Mouse (Mus musculus) MN1 (cell line): ENCODE results near the gene Pou3f3.

Experiments
- DNase-seq: peaks from one replicate; pipeline ENCODE4 v3.0.0-alpha.2; 2016; ENCODE audit warnings: low spot score

Pou3f3 gene

DNA sequence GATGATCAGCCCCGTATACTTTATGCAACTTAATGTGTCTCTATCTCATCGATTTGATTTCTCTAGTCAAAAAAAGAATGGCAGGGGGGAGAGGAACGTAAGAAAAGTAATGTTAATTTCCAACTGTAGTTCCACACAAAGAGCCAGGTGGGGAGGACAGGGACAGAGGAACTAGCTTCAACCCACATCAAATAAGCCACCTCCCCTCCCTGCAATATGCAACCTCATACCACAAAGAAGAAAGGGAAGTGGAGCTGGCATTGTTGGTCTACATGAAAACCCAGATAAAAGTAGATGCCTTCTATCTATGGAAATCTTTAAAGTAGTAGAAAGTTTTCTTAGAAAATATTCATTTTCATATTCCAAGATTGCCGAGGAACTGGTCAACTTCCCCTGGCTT, 14.7 kb downstream of the Pou3f3 start:
- DNase-seq = no peak

DNA sequence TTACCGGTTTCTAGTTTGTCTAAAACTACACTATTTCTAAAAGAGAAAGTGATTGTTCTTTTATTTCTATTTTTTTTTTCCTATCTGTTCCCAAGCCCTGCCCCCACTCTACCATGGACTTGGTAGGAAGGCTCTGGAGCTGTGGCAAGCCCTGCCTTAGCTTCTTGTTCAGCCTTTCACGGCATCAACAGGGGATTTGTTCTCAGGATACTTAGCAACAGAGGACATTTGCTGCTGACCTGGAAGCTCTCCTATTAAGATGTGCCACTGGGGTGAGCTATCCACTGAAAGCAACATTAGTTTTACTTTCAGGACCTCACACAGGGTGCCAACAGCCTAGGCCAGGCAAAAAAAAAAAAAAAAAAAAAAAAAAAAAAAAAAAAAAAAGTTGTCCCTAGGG, 15.4 kb downstream of the Pou3f3 start:
- no peak for DNase-seq

DNA sequence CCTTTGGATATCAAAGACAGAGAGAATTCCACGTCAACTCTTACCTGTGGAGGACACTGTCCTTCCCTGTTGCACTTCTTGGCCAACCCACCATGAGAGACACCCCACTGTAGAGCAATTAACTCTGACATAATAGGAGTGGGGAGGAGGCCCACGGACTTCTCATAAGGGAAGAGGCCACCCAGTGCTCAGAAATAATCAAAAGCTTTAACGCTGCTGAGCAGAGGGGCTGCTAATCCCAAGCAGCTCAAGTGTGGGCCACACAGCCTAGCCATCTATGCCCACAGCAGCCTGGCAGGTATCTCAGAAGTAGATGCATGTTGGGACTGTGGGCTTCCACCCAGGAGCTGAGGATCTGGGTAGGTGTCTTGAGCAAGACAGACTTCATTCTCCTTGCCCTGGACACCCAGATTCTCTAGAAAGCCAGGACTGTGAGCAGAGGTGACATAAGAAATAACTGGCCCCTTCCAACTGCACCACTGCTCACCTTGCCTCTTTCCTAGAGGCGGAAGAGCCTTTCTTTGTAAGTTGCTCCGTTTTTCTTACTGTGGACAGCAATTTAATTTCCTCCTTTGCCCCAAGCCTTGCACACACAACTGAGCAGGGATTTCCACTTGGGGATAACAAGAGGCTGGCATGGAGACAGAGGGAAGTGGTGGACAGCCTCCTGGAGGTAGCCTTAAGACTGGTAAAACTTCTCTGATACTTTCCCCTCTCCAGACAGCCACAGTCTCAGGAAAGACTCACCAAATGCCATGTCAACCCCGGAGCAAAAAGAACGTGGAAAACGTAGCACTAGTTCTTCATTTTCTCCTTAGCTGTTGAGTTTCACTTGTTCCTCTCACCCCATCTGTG, 16.1 kb downstream of the Pou3f3 start:
- DNase-seq = no peak

DNA sequence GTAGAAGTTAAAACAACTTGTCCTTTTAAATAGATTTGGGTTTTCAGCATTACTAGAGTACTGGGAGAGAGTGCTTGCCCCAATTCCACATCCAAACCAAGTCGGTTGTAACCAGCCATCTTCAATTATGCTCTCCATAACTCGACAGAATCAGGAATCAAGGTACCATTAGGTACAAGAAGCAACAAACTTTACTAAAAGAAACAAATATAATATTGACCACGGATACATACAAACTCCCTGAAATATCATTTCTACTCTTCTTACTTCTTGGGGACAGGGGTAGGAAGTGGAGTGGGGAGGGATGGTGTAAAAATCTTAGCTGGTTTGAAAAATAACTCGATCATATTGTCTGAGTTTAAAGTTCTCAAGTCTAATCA, 16.7 kb downstream of the Pou3f3 start:
- no peak for DNase-seq

DNA sequence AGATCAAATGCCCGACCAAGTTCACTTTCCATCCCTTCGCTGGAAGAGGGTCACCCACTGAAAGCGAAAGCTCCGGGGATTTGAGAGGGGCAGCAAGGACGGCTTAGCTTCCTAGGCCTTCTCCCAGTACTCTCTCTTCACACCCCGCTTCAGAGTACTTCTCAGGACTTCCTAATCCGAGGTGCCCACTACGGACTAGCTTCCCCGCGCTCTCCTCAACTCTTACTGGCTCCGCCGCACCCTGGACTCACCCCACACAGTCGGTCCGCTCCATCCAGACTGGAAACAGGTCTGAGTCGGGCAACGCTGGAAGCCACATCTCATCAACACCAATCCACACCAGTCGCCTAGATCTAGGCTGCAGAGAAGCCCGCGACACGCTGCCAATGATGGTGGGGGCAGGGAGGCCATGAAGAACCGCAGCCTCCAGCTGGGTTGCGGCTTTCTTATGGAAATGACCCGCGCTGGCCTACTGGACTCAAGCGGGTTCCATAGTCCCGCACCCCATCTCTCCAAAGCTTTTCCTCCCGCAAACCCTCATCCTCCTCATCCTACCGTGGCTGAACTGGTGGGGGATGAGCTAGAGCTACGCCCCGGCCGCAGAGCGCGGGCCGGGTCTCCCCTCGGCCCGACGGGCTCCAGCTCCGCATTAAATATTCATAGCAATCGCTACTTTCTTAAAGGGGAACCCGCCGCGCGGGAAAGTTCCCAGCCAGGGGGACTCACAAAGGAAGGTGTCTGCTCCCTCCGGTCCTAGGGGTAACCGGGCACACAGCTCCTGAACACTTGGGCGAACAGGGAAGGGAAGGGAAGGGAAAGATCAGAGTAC, 17.8 kb downstream of the Pou3f3 start:
- no peak for DNase-seq

- peak; percentile 17 for DNase-seq
Measured at GRCm38 (mm10) chr1:42714016-42714931, 18.7 kb downstream of the Pou3f3 start.

- DNase-seq = no peak
Measured at GRCm38 (mm10) chr1:42718549-42718948, 23.0 kb downstream of the Pou3f3 start.

DNA sequence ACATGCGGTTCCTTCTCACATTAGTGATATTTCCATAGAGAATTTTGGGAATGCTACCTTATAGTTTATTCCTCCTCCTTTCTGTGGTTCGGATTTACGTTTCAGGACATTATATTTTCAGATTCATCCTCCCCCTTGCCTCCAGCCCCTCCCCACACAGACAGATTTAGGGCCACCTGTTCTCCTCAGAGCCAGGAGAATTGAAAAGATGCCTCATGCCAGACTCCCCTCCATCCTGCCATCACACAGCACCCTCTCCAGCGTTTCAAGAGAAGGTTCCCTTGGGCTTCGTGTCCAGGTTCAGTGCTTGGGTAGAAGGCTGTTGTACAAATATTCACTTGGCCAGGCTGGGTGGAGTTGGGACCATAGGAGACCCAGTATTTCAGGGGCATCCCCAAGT, 25.8 kb downstream of the Pou3f3 start:
- no peak for DNase-seq

- DNase-seq = no peak
Measured at GRCm38 (mm10) chr1:42723769-42724300, 28.3 kb downstream of the Pou3f3 start.

DNA sequence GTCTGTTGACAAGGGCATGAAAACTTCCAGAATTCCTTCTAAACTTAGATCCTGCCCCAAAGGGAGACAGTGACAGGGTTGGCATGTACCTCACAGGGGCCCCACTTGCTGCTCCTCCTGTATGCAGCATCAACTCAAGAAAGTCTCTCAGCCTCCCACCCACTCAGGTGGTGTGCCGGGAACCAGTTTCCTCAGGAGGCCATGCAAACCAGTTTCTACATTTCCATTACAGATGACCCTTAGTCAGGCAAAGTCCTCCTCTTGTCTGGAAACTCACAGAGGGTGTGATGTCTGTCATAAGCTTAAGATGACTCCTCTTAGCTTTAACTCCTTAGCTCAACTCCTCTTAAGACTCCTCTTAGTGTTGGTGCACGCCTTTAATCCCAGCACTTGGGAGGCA, 29.3 kb downstream of the Pou3f3 start:
- DNase-seq = no peak

- DNase-seq = no peak
Measured at GRCm38 (mm10) chr1:42727161-42727560, 31.6 kb downstream of the Pou3f3 start.

DNA sequence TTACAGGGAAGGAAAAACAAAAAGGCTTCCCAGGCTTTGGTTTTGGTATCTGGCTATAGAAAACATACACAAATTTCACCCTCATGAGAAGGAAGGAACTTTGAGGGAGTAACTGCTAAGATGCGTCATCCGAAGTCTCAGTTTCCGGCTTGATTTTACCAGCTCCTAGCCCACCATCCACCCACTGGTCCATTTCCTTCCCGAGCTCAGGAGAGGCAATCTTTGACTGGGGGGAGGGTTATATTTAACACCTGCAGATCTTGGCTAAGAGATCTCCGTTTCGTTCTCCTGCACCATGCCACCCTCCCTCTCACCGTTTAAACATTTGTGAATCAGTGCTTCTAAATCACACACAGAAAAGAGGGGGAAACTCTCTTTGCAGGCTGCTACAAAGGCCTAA, 32.1 kb downstream of the Pou3f3 start:
- no peak for DNase-seq

GRCm38 (mm10) chr1:42741383-42742241, 46.0 kb downstream of the Pou3f3 start:
- no peak for DNase-seq

DNA sequence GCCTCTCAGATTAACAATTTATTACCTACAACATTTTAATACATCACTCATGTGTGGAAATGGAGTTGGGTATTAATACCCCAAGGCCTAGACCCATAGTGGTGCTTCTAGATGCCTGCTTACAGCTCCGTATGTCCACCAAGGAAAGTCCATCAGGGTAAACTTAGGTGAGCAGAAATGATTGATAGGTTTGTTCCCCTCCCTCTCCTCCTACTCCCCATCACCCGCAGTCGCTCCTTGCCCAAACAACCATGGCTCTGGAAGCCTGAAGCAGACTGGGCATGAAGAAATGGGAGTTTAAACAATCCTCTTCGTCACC, 46.6 kb downstream of the Pou3f3 start:
- DNase-seq = no peak

GRCm38 (mm10) chr1:42745047-42745446, 49.5 kb downstream of the Pou3f3 start:
- DNase-seq = no peak

DNA sequence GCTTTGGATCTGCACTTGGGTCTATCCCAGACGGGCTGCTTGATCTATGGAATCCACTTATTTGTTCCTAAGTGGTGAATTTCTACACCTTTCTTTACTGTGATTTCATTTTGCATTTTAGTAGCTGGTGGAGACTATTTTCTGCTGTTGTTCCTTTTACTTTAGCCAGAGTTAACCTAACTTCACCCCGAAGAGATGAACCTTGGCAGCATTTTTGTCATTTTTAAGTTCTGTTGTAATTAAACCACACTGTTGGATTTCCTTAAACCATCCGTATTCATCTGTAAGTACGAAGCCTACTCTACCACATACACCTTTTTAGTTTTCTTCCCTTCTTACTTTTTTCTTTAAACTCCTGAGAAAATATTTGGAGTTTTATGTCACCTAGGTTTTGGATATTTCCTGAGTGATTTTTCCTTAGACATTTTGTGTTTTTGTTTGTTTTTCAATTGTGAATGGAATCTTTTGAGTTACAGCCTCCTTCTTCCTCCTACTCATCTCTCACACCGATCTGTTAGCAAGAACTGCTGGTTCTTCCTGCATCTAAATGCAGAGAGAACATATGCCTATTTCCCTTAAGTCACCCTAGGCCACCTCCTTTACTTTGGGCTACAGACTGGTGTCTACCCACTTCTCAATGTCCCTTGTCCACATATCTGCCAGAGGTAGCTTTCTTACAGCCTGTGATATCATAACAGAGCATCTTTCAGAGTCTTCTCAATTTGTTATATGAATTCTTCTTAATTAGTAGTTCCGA, 54.1 kb downstream of the Pou3f3 start:
- no peak for DNase-seq
